Mouse (Mus musculus): ENCODE data around the gene Fmnl2. TPM values are rescaled to one million over a fixed set of nuclear protein-coding genes. Genes with fewer than 3 reads are reported as not detected.

Fmnl2 gene
- polyA plus RNA-seq, 1 experiment from 2014 or later, result 1.8 TPM

DNA sequence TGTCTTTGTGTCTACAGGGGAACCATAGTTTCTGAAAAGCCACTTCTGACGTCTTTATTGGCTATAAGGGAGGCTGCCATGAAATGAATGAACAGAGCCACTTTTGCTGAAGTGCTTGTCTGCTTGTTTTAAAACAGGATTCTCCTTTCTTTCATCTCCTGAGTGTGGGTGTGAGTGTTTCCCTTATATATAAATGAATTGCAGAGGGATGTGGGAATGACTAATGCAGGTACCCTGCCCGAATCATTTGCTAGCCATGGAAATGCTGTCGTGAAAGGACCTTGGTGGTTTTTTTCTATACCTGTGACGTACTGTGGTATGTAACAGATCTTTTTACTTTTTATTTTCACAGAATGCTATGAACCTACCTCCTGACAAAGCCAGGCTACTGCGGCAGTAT, 156.8 kb downstream of the Fmnl2 start:
- H3K36me3 ChIP-seq (ENCODE audit: control insufficient read depth, insufficient read depth, low read length), result no peaks in the 10 kb centered on the region
- no peak overlapping the region for H3K27ac ChIP-seq (ENCODE audit: low read length)
- ATAC-seq, result no peak
- no peak overlapping the region for H3K9ac ChIP-seq (ENCODE audit: low read depth, low read length)
- no peak overlapping the region for H3K4me3 ChIP-seq (ENCODE audit: low read length)
- no peaks in the 10 kb centered on the region for H3K9me3 ChIP-seq (ENCODE audit: control insufficient read depth, low read length)
- peaks cover 5% of the 10 kb centered on the region; the same call in 1 of the 2 replicates for H3K4me1 ChIP-seq (ENCODE audit: control insufficient read depth, insufficient read depth, low read length)
- H3K27me3 ChIP-seq (replicated peaks; ENCODE audit: control insufficient read depth, insufficient read depth, low read length), result no peaks in the 10 kb centered on the region
- H3K4me2 ChIP-seq (ENCODE audit: low read depth, low read length), result no peak overlapping the region
- 79% methylated on average over 5 of the region's 5 CpGs for WGBS

DNA sequence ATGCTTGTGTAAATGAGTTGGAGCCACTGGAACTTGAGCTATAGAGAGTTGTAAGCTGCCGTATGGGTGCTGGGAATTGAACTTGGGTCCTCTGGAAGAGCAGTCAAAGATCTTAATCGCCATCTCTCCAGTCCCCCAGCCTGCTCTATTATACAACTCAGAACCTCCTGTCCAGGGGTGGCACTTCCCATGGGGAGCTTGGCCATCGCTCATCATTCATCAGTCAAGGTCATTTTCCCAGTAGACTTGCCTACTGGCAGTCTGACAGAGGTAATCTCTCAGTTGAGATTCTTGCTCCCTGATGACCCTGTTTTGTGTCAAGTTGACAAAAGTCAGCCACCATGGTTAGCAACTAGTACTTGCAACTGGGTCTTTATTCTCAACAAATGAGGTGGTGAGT, 165.3 kb downstream of the Fmnl2 start:
- no peak overlapping the region for H3K4me2 ChIP-seq (ENCODE audit: low read depth, low read length)
- no peak overlapping the region for H3K27ac ChIP-seq (ENCODE audit: low read length)
- no peaks in the 10 kb centered on the region for H3K4me1 ChIP-seq (ENCODE audit: control insufficient read depth, insufficient read depth, low read length)
- 85% methylated on average over 3 of the region's 3 CpGs for WGBS
- H3K9me3 ChIP-seq (ENCODE audit: control insufficient read depth, low read length), result no peaks in the 10 kb centered on the region
- H3K9ac ChIP-seq (ENCODE audit: low read depth, low read length), result no peak overlapping the region
- H3K36me3 ChIP-seq (ENCODE audit: control insufficient read depth, insufficient read depth, low read length), result no peaks in the 10 kb centered on the region
- ATAC-seq, result no peak
- H3K27me3 ChIP-seq (replicated peaks; ENCODE audit: control insufficient read depth, insufficient read depth, low read length), result no peaks in the 10 kb centered on the region
- no peak overlapping the region for H3K4me3 ChIP-seq (ENCODE audit: low read length)

DNA sequence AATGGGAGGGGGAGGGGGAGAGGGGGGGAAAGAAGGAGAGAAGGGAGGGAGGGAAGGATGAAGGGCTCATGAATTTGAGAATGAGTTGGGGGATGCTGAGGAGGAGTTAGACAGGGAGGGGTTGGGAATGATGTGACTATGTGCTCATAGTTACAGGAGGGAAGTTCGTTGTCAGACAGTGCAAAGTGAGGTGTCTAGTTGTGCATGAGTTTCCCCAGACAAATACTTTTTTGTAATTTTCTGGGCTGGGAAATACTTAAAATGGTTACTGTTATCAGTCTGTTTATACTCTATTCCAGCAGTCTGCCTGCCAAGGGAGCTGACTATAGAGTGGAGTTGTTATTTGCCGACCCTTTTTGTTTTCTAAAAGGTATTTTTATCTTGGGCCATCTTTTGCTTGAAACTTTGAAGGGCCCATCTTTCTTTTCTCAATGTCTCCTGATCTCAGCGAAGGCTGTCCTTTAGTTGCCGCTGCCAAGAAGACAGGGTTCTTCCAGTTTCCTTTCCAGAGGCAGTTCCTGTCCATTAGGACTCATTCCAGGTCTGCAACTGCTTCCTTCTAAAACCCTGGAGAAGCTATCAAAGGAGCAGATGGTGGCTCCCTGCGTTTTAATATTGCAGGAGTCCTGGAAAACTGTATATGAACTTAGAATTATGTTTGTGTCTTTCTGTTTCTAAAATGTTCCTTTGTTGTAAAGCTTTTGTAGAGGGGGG, 168.6 kb downstream of the Fmnl2 start:
- H3K27ac ChIP-seq (ENCODE audit: low read length), result no peak overlapping the region
- no peak overlapping the region for H3K4me3 ChIP-seq (ENCODE audit: low read length)
- H3K9me3 ChIP-seq (ENCODE audit: control insufficient read depth, low read length), result no peaks in the 10 kb centered on the region
- H3K36me3 ChIP-seq (ENCODE audit: control insufficient read depth, insufficient read depth, low read length), result no peaks in the 10 kb centered on the region
- 0 out of 2 replicates have a peak, but pooled peaks have one; percentile 44 for ATAC-seq
- H3K27me3 ChIP-seq (replicated peaks; ENCODE audit: control insufficient read depth, insufficient read depth, low read length), result no peaks in the 10 kb centered on the region
- no peak overlapping the region for H3K9ac ChIP-seq (ENCODE audit: low read depth, low read length)
- peaks cover 4% of the 10 kb centered on the region; the same call in 1 of the 2 replicates for H3K4me1 ChIP-seq (ENCODE audit: control insufficient read depth, insufficient read depth, low read length)
- no peak overlapping the region for H3K4me2 ChIP-seq (ENCODE audit: low read depth, low read length)
- 57% methylated on average over 5 of the region's 5 CpGs for WGBS

DNA sequence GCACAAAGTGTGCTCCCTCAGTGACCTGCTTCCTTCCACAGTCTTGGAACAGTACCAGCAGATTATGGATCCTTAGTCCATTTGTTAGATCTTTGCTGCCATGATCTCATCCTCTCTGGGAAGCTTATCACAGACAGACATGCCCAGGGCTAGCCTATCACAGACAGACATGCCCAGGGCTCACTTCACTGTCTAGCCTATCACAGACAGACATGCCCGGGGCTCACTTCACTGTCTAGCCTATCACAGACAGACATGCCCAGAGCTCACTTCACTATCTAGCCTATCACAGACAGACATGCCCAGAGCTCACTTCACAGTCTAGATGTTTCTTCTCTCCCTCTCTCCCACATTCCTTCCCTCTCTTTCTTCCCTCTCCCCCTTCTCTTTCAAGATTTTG, 171.2 kb downstream of the Fmnl2 start:
- no peak overlapping the region for H3K27ac ChIP-seq (ENCODE audit: low read length)
- no peak for ATAC-seq
- no peak overlapping the region for H3K4me3 ChIP-seq (ENCODE audit: low read length)
- peaks cover 4% of the 10 kb centered on the region; the same call in 1 of the 2 replicates for H3K4me1 ChIP-seq (ENCODE audit: control insufficient read depth, insufficient read depth, low read length)
- H3K4me2 ChIP-seq (ENCODE audit: low read depth, low read length), result no peak overlapping the region
- H3K27me3 ChIP-seq (replicated peaks; ENCODE audit: control insufficient read depth, insufficient read depth, low read length), result no peaks in the 10 kb centered on the region
- no peak overlapping the region for H3K9ac ChIP-seq (ENCODE audit: low read depth, low read length)
- no peaks in the 10 kb centered on the region for H3K36me3 ChIP-seq (ENCODE audit: control insufficient read depth, insufficient read depth, low read length)
- no peaks in the 10 kb centered on the region for H3K9me3 ChIP-seq (ENCODE audit: control insufficient read depth, low read length)
- 83% methylated on average over 1 of the region's 1 CpGs for WGBS

DNA sequence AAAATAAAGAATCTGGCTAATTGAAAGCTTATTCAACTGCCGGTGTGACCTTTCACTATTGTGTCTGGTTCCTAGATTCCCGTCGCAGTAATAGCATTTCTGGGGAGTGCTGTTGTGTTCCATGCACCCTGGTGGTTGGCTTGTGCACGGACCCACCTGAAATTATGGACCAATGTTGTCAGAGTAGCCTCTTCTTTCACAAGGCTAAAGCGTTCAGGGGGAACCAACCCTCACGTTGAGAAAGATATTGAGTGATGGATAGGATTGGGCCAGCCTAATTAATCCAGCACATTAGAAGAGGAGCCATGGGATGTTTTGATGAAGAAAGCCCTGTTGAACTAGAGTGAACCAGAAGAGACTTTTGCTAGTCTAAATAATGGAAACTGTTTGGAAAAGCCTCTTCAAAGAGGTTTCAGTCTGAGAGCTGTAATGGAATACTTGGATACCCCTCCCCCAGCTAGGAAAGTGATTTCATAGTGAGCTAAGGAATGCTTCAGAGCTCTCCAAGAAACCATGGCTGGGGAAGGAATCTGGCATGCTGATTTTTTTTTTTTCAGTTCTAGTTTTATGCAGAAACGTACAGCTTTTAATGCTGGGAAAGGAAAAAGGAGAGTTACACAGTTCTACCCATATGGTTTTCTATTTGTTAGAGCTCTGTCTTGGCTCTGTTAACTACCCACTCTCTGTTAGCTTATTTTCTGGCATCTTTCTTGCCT, 172.2 kb downstream of the Fmnl2 start:
- ATAC-seq, result peak; percentile 71
- peak overlapping the region; percentile 74 for H3K27ac ChIP-seq (ENCODE audit: low read length)
- H3K36me3 ChIP-seq (ENCODE audit: control insufficient read depth, insufficient read depth, low read length), result no peaks in the 10 kb centered on the region
- 55% methylated on average over 7 of the region's 7 CpGs for WGBS
- H3K4me1 ChIP-seq (ENCODE audit: control insufficient read depth, insufficient read depth, low read length), result peaks cover 4% of the 10 kb centered on the region; the same call in 1 of the 2 replicates
- H3K4me2 ChIP-seq (ENCODE audit: low read depth, low read length), result no peak overlapping the region
- H3K9me3 ChIP-seq (ENCODE audit: control insufficient read depth, low read length), result no peaks in the 10 kb centered on the region
- H3K27me3 ChIP-seq (replicated peaks; ENCODE audit: control insufficient read depth, insufficient read depth, low read length), result no peaks in the 10 kb centered on the region
- no peak overlapping the region for H3K4me3 ChIP-seq (ENCODE audit: low read length)
- no peak overlapping the region for H3K9ac ChIP-seq (ENCODE audit: low read depth, low read length)

DNA sequence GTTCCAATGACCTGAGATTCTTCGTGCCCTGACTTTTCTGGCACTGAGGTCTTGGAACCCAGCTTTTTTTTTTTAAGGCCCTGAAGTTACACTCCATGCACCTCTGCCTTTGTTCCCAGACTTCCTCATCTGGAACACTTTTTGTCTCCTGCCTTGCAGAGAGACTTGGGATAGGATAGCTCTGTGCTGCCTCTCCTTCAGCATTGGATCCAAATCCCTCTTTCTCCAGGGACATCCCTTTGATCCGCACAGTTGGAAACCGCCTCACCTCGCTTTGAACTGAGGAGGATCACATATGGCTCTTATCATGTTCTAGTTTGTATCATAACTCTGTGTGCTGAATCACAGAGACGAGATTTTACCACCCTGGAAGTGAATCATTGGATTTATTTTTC, 172.8 kb downstream of the Fmnl2 start:
- Histone ChIP-seq H3K4me1 (ENCODE audit: control insufficient read depth, insufficient read depth, low read length) (peaks cover 4% of the 10 kb centered on the region; the same call in 1 of the 2 replicates), H3K4me2 (ENCODE audit: low read depth, low read length) (no peak overlapping the region), H3K27me3 (replicated peaks; ENCODE audit: control insufficient read depth, insufficient read depth, low read length) (no peaks in the 10 kb centered on the region), H3K9me3 (ENCODE audit: control insufficient read depth, low read length) (no peaks in the 10 kb centered on the region), H3K4me3 (ENCODE audit: low read length) (no peak overlapping the region), H3K27ac (ENCODE audit: low read length) (peak overlapping the region; percentile 74), H3K9ac (ENCODE audit: low read depth, low read length) (no peak overlapping the region), H3K36me3 (ENCODE audit: control insufficient read depth, insufficient read depth, low read length) (no peaks in the 10 kb centered on the region)
- no peak for ATAC-seq
- WGBS, result 61% methylated on average over 5 of the region's 5 CpGs

DNA sequence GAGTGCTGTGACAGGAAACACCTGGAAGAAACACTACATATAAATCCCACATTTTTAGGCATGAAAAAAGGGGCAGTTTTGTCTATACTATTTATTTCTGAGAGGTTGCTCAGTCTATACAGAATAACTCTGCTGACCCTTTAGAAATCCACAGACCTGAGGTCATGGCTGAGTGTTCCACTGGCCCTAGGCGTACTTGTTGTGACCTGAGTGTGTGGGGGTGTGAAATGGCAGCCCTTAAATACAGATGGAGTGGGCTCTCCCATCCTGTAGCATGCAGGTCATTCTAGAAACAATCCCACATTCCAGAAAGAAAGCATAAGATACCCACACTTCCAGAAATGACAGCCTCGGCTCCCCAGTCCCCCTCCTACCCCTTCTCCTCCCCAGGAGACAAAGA, 180.6 kb downstream of the Fmnl2 start:
- no peak overlapping the region for H3K27ac ChIP-seq (ENCODE audit: low read length)
- no peak overlapping the region for H3K4me3 ChIP-seq (ENCODE audit: low read length)
- no peaks in the 10 kb centered on the region for H3K4me1 ChIP-seq (ENCODE audit: control insufficient read depth, insufficient read depth, low read length)
- H3K4me2 ChIP-seq (ENCODE audit: low read depth, low read length), result no peak overlapping the region
- no peaks in the 10 kb centered on the region for H3K36me3 ChIP-seq (ENCODE audit: control insufficient read depth, insufficient read depth, low read length)
- no peaks in the 10 kb centered on the region for H3K27me3 ChIP-seq (replicated peaks; ENCODE audit: control insufficient read depth, insufficient read depth, low read length)
- WGBS, result 54% methylated on average over 2 of the region's 2 CpGs
- H3K9ac ChIP-seq (ENCODE audit: low read depth, low read length), result no peak overlapping the region
- ATAC-seq, result no peak
- H3K9me3 ChIP-seq (ENCODE audit: control insufficient read depth, low read length), result no peaks in the 10 kb centered on the region

DNA sequence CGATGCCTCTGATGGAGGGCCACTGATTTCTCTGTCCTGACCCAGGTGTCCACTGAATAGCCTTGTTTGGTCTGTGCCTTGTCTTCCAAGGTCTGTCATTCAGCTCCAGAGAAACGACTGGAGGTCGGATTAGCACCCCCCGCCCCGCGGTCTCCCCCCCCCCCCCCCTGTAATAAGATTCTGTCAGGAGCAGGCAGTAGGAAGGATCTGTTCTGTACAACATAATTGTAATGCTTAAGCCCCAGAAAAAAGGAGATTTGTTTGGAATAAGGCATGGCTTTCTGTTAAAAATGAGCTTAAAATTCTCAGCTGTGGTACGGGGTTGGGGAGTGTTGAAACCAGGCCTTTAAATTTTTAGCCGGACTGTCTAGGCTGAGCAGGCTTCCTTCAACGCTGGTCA, 181.1 kb downstream of the Fmnl2 start:
- no peak overlapping the region for H3K4me2 ChIP-seq (ENCODE audit: low read depth, low read length)
- ATAC-seq, result no peak
- H3K27me3 ChIP-seq (replicated peaks; ENCODE audit: control insufficient read depth, insufficient read depth, low read length), result no peaks in the 10 kb centered on the region
- no peak overlapping the region for H3K4me3 ChIP-seq (ENCODE audit: low read length)
- H3K36me3 ChIP-seq (ENCODE audit: control insufficient read depth, insufficient read depth, low read length), result no peaks in the 10 kb centered on the region
- no peaks in the 10 kb centered on the region for H3K9me3 ChIP-seq (ENCODE audit: control insufficient read depth, low read length)
- H3K9ac ChIP-seq (ENCODE audit: low read depth, low read length), result no peak overlapping the region
- H3K27ac ChIP-seq (ENCODE audit: low read length), result no peak overlapping the region
- WGBS, result 35% methylated on average over 9 of the region's 9 CpGs
- H3K4me1 ChIP-seq (ENCODE audit: control insufficient read depth, insufficient read depth, low read length), result no peaks in the 10 kb centered on the region

DNA sequence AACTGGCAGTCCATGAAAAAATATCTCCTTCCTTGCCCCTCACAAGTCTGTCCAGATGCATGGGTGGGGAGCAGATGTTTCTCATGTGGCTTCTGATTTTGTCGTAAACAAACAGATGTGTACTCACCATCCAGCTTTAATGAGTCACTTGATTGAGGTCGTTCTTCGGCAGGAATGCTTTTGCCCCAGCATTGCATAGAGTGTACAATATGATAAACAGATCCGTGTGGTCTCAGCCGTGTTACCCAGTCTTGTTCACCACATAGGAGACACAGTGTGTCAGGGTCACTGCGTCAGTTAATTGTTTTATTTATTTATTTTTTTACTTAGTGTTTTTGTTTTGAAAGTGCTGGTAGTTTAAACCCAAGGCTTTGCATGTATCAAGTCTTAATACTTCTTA, 189.4 kb downstream of the Fmnl2 start:
- Histone ChIP-seq H3K4me3 (ENCODE audit: low read length) (no peak overlapping the region), H3K27me3 (replicated peaks; ENCODE audit: control insufficient read depth, insufficient read depth, low read length) (no peaks in the 10 kb centered on the region), H3K9me3 (ENCODE audit: control insufficient read depth, low read length) (no peaks in the 10 kb centered on the region), H3K27ac (ENCODE audit: low read length) (no peak overlapping the region), H3K9ac (ENCODE audit: low read depth, low read length) (no peak overlapping the region), H3K4me1 (ENCODE audit: control insufficient read depth, insufficient read depth, low read length) (no peaks in the 10 kb centered on the region; the same call in 1 of the 2 replicates), H3K36me3 (ENCODE audit: control insufficient read depth, insufficient read depth, low read length) (no peaks in the 10 kb centered on the region), H3K4me2 (ENCODE audit: low read depth, low read length) (no peak overlapping the region)
- 53% methylated on average over 6 of the region's 6 CpGs for WGBS
- no peak for ATAC-seq
